Comparison of ENCODE assay signal across 11 mouse cellular contexts in the genomic region with DNA sequence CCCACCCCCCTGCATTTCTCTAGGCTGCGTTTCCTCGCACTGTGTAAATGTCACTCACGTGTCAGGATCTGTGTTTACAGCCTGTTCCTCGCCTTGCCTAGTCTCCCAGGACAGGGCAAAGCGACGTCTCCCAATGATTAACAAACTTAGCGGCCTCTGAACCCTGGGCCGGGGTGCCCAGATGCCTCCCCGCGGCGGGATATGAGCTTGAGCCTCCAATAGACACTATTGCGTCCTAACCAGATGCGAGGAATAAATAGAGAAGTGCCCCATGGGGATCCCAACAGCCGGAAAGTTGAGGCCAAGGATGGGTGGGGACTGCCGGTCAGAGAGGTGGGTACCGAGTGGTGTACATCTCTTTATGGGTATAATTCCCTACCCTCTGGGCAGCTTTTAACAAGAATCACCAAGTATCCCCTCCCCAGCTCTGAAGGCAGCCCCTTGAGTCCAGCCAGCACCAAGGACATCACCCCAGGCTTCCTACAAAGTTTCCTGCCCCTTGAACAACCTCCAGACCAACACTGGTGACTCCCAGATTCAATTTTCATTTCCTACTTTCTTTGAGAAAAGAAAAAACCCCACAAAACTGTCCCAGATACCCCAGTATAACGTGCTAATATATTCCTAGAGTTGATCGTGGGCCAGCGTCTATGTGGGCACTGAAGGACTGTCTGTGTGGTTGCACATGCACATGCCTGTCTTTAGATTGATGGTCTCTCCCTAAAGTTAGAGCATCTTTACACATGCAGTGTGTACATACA. TPM values are rescaled to one million over a fixed set of nuclear protein-coding genes. Genes with fewer than 3 reads are reported as not detected.
DNase-seq lines count a peak whose midpoint lies in the region; ATAC-seq and TF ChIP-seq lines count a peak whose summit lies in the region.
"Had no signal": no experiment of that assay in that cellular context is flagged by ENCODE, and none has a peak within 500 bp of the region (broad histone marks: within the 10 kb centered on the region; RNA-seq: fewer than 3 reads in every experiment).

No protein-coding gene starts in this region.

- no peaks in the 10 kb centered on the region; the same call in 1 of the 2 replicates for H3K36me3 ChIP-seq in forebrain, embryonic 11.5 days (ENCODE audit: control insufficient read depth, insufficient read depth, low read length)
- no peaks in the 10 kb centered on the region for H3K36me3 ChIP-seq in midbrain, embryonic 16.5 days (ENCODE audit: control insufficient read depth, insufficient read depth, low read length)

- ATAC-seq in forebrain, embryonic 11.5 days (replicated peaks; ENCODE audit: low FRiP score) = no peak
- ATAC-seq in midbrain, embryonic 16.5 days = no peak
- no peak for ATAC-seq in megakaryocyte-erythroid progenitor cell, adult 5-6 weeks (replicated peaks; ENCODE audit: low FRiP score, low TSS enrichment, poor library complexity, severe bottlenecking)

- intact Hi-C loops in left cerebral cortex, adult 2 months (cut with DNase I) = loop anchor here (5.0 kb wide), 1 partner anchor 102 kb away; no protein-coding TSS in a partner anchor
- intact Hi-C loops in left cerebral cortex, postnatal 14 days (cut with DNase I) = loop anchor here (10.0 kb wide), 1 partner anchor 204 kb away; no protein-coding TSS in a partner anchor

- H3K4me2 ChIP-seq in forebrain, embryonic 11.5 days (ENCODE audit: low read depth, low read length, severe bottlenecking) = peak overlapping the region; percentile 85
- H3K4me2 ChIP-seq in midbrain, embryonic 16.5 days (ENCODE audit: low read length) = peak overlapping the region; percentile 77

- H3K4me3 ChIP-seq in left cerebral cortex, adult 2 months = peak overlapping the region; percentile 55; the same call in 1 of the 2 replicates
- peak overlapping the region; percentile 52 for H3K4me3 ChIP-seq in forebrain, embryonic 11.5 days (ENCODE audit: low read depth, low read length)
- peak overlapping the region; percentile 43 for H3K4me3 ChIP-seq in midbrain, embryonic 16.5 days (ENCODE audit: low read depth, low read length)

- peak overlapping the region; percentile 99 for H3K9ac ChIP-seq in forebrain, embryonic 11.5 days (ENCODE audit: low read length)
- H3K9ac ChIP-seq in midbrain, embryonic 16.5 days (ENCODE audit: low read depth, low read length) = peak overlapping the region; percentile 70

- no peak for TF ChIP-seq CTCF in left cerebral cortex, adult 2 months (IDR thresholded peaks at IDR 0.05)

- peaks cover 24% of the 10 kb centered on the region for H3K4me1 ChIP-seq in forebrain, embryonic 11.5 days (replicated peaks; ENCODE audit: control insufficient read depth, insufficient read depth, low read length)
- H3K4me1 ChIP-seq in midbrain, embryonic 16.5 days (ENCODE audit: control insufficient read depth, insufficient read depth, low read length) = peaks cover 21% of the 10 kb centered on the region

- no peak overlapping the region for H3K27ac ChIP-seq in left cerebral cortex, adult 2 months
- peak overlapping the region; percentile 97 for H3K27ac ChIP-seq in forebrain, embryonic 11.5 days (ENCODE audit: low read depth, low read length)
- peak overlapping the region; percentile 87 for H3K27ac ChIP-seq in midbrain, embryonic 16.5 days (ENCODE audit: low read length)

- peaks cover 24% of the 10 kb centered on the region for H3K27me3 ChIP-seq in forebrain, embryonic 11.5 days (ENCODE audit: control insufficient read depth, insufficient read depth, low read length)
- H3K27me3 ChIP-seq in midbrain, embryonic 16.5 days (ENCODE audit: control insufficient read depth, insufficient read depth, low read depth, low read length) = peaks cover 25% of the 10 kb centered on the region

- 2% methylated on average over 19 of the region's 19 CpGs for WGBS in forebrain, embryonic 11.5 days
- 3% methylated on average over 19 of the region's 19 CpGs for WGBS in midbrain, embryonic 16.5 days

- no peaks in the 10 kb centered on the region for H3K9me3 ChIP-seq in forebrain, embryonic 11.5 days (ENCODE audit: control insufficient read depth, low read length)
- no peaks in the 10 kb centered on the region for H3K9me3 ChIP-seq in midbrain, embryonic 16.5 days (replicated peaks; ENCODE audit: control insufficient read depth, low read length, poor library complexity, severe bottlenecking)

- no peak for DNase-seq in left cerebral cortex, adult 2 months (ENCODE audit: extremely low spot score in 1 of 2, low spot score in 2 of 2)
- no peak for DNase-seq in left cerebral cortex, postnatal 14 days (ENCODE audit: low spot score in 2 of 2)
- DNase-seq in forebrain, embryonic 11.5 days (ENCODE audit: low spot score) = peak; percentile 62
- DNase-seq in kidney, postnatal 36 days = peak; percentile 67 to 72
- no peak for DNase-seq in lung, postnatal 4 days
- DNase-seq: cerebellum, adult 11 months; heart, postnatal 14 days; lung, postnatal 36 days had no signal

RNA-seq across cellular contexts. Expression of a gene that starts 9.8 kb away (rescaled TPM):
- total RNA-seq in left cerebral cortex, adult 2 months (2021) = 10 to 100 TPM; 83.9 to 88.2 TPM
- total RNA-seq in left cerebral cortex, postnatal 14 days (2021) = 10 to 100 TPM; 73.2 to 85.4 TPM
- polyA plus RNA-seq in forebrain, embryonic 11.5 days (2014; fragmentation: Nextera tagmentation; extraction: Ambion mirVana) = 175 and 195 TPM in 2 replicates
- 37.1 and 44.3 TPM in 2 replicates for polyA plus RNA-seq in midbrain, embryonic 16.5 days (2015; fragmentation: Nextera tagmentation; extraction: Ambion mirVana)
- not detected in 2 replicates for total RNA-seq in megakaryocyte-erythroid progenitor cell, adult 5-6 weeks (2014; fragmentation: Nextera tagmentation)
- not detected in 2 replicates for total RNA-seq in megakaryocyte-erythroid progenitor cell, adult 5-6 weeks (2017)
- total RNA-seq: adrenal gland, adult 18-20 months had no signal

Comparison
In these comparisons a context has a peak if more than half of its experiments do, and no peak if none do; other contexts are left out.
1. DNase-seq: peak in forebrain, embryonic 11.5 days (single experiment) and kidney, postnatal 36 days (2 of 2); none in left cerebral cortex, adult 2 months (0 of 2), left cerebral cortex, postnatal 14 days (0 of 2) and lung, postnatal 4 days (0 of 2).
2. RNA of a gene that starts 9.8 kb away (total RNA-seq): 83.9 to 88.2 TPM in left cerebral cortex, adult 2 months and 73.2 to 85.4 TPM in left cerebral cortex, postnatal 14 days; not detected in megakaryocyte-erythroid progenitor cell, adult 5-6 weeks; every median in the first group is over 10 times any median in the second.
3. Peak in every context shown above with its lines, with median percentiles within 50 percentile points of each other: H3K4me3 ChIP-seq.